Mouse (Mus musculus) midbrain, embryonic 15.5 days (tissue): ENCODE results near the gene Upf2. TPM values are rescaled to one million over a fixed set of nuclear protein-coding genes. Genes with fewer than 3 reads are reported as not detected.

Source experiments
- ATAC-seq: fragments of 200-750 bp; cut with Nextera tagmentation; replicated peaks from 2 replicates; pipeline ENCODE4 v1.8.0; 2017; ENCODE audit warnings: moderate TSS enrichment
- H3K27ac ChIP-seq: fragments of 300-500 bp; sonication (generic); 2 replicates; pipeline ENCODE4 v1.5.1; 2015; ENCODE audit warnings: mild to moderate bottlenecking, inconsistent platforms
- H3K27me3 ChIP-seq: fragments of 300-500 bp; sonication (generic); replicated peaks from 2 replicates; pipeline ENCODE4 v1.6.1; 2015; ENCODE audit warnings: inconsistent platforms
- H3K36me3 ChIP-seq: fragments of 300-500 bp; sonication (generic); replicated peaks from 2 replicates; pipeline ENCODE4 v1.6.1; 2015; ENCODE audit warnings: inconsistent platforms
- H3K4me1 ChIP-seq: fragments of 300-500 bp; sonication (generic); 2 replicates; pipeline ENCODE4 v1.6.1; 2015; ENCODE audit warnings: inconsistent platforms
- H3K4me2 ChIP-seq: fragments of 300-500 bp; sonication (generic); 2 replicates; pipeline ENCODE4 v1.6.1; 2015; ENCODE audit warnings: inconsistent platforms, mild to moderate bottlenecking, moderate library complexity
- H3K4me3 ChIP-seq: fragments of 300-500 bp; sonication (generic); 2 replicates; pipeline ENCODE4 v1.5.1; 2015; ENCODE audit warnings: mild to moderate bottlenecking, inconsistent platforms
- H3K9ac ChIP-seq: fragments of 300-500 bp; sonication (generic); 2 replicates; pipeline ENCODE4 v1.6.1; 2015; ENCODE audit warnings: mild to moderate bottlenecking, inconsistent platforms
- H3K9me3 ChIP-seq: fragments of 300-500 bp; sonication (generic); 2 replicates; pipeline ENCODE4 v1.6.1; 2016; ENCODE audit warnings: inconsistent platforms
- WGBS: fragments of 180-500 bp; shearing (Covaris S2); methylation state at CpG from one replicate; pipeline ENCODE4 v1.1.7; 2015; ENCODE audit warnings: mixed read lengths; 5-methylcytosine and 5-hydroxymethylcytosine counted together
- polyA plus RNA-seq: library from polyadenylated mRNA; unstranded; fragments of >200 nt; fragmentation: Nextera tagmentation; extraction: Ambion mirVana; gene quantifications from 2 replicates; pipeline ENCODE4 v1.2.1, GENCODE M21; 2015

Upf2 gene
- polyA plus RNA-seq, 1 experiment from 2014 or later = 8.8 TPM

DNA sequence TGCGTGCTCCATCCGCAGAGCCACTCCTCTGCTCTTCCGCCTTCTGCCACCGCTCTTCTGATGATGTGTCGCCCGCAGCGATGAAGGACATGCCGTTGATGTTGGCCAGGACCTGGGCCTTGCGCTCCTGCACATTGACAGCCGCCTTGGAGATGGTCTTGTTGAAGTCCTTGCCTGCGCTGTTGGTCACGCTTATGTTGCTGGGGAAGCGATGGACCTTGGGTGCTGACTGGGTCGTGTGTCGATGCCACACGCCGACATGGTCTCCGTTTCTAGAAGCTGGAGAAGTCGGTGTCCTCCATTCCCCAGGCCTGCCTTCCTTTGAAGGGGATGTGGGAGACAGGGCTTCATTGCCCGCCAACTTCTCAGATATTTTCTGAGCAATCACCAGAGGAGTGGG, 149.5 kb downstream of the Upf2 start:
- H3K4me3 ChIP-seq = peak overlapping the region; percentile 45
- no peaks in the 10 kb centered on the region for H3K36me3 ChIP-seq
- H3K27me3 ChIP-seq = peaks cover 13% of the 10 kb centered on the region; the same call in 1 of the 2 replicates
- whole genome bisulfite sequencing = 45% methylated on average over 20 of the region's 20 CpGs
- H3K4me1 ChIP-seq = peaks cover 11% of the 10 kb centered on the region
- H3K27ac ChIP-seq = no peak overlapping the region
- H3K9ac ChIP-seq = peak overlapping the region; percentile 63
- ATAC-seq = 0 out of 2 replicates have a peak, but pooled peaks have one; percentile 18
- no peaks in the 10 kb centered on the region for H3K9me3 ChIP-seq
- peak overlapping the region; percentile 91 for H3K4me2 ChIP-seq

DNA sequence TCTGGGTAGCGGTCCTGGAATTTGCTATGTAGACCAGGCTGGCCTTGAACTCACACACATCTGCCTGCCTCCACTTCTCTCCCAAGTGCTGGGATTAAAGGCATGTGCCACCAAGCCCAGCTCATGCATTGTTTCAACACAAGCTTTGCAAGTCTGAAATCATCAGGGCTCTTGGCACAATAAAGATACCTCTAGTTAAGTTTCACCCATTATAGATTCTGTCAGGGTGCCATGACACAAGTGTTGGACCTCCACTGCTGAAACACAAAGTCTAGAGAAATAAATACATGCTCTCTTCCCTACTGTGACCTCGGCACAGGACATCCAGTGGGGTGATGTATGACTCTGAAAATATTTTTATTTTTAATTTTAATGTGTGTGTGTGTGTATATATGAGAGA, 154.2 kb downstream of the Upf2 start:
- no peaks in the 10 kb centered on the region for H3K9me3 ChIP-seq
- no peak overlapping the region for H3K9ac ChIP-seq
- 90% methylated on average over 2 of the region's 2 CpGs for WGBS
- H3K27me3 ChIP-seq = peaks cover 11% of the 10 kb centered on the region; the same call in 1 of the 2 replicates
- no peak overlapping the region for H3K4me3 ChIP-seq
- no peak for ATAC-seq
- no peaks in the 10 kb centered on the region for H3K36me3 ChIP-seq
- H3K4me1 ChIP-seq = peaks cover 6% of the 10 kb centered on the region
- H3K4me2 ChIP-seq = no peak overlapping the region
- no peak overlapping the region for H3K27ac ChIP-seq

Other genes with a start within 250 kb of the Upf2 start
- 6.3 and 6.7 TPM in 2 replicates for gene Camk1d, start 237.0 kb upstream of the Upf2 start, polyA plus RNA-seq
- 21.2 and 22.0 TPM in 2 replicates for gene Nudt5, start 106.5 kb upstream of the Upf2 start, polyA plus RNA-seq
- gene Cdc123, start 106.3 kb upstream of the Upf2 start, polyA plus RNA-seq = 289 and 293 TPM in 2 replicates
- 1.1 and 1.4 TPM in 2 replicates for gene Gm13199, start 88.5 kb upstream of the Upf2 start, polyA plus RNA-seq
- gene Sec61a2, start 56.0 kb upstream of the Upf2 start, polyA plus RNA-seq = 110 and 114 TPM in 2 replicates
- 7.4 and 8.4 TPM in 2 replicates for gene Dhtkd1, start 8.7 kb upstream of the Upf2 start, polyA plus RNA-seq
- gene Proser2, start 178.7 kb downstream of the Upf2 start, polyA plus RNA-seq = 6.3 and 6.8 TPM in 2 replicates